16 mouse cellular contexts compared by ENCODE assay signal in genomic region chr13:100523698-100524097, GRCm38 (mm10).
"Had no signal": no experiment of that assay in that cellular context is flagged by ENCODE, and none has a peak within 500 bp of the region (broad histone marks: within the 10 kb centered on the region; RNA-seq: fewer than 3 reads in every experiment).

No protein-coding gene starts in this region.

- H3K4me1 ChIP-seq: neural tube, embryonic 13.5 days; neural tube, embryonic 15.5 days had no signal

- DNase-seq: retina, postnatal 1 day; right cerebral cortex, adult 18-20 months; right cerebral cortex, postnatal 14 days; right cerebral cortex, postnatal 25 days; right cerebral cortex, postnatal 4 days; spleen, adult 18-20 months; thymus, adult 18-20 months; thymus, adult 2 months; thymus, postnatal 14 days; thymus, postnatal 25 days; thymus, postnatal 36 days; thymus, postnatal 4 days had no signal

- H3K4me3 ChIP-seq: neural tube, embryonic 13.5 days; neural tube, embryonic 15.5 days; stomach, embryonic 15.5 days had no signal

- H3K9ac ChIP-seq: neural tube, embryonic 13.5 days; neural tube, embryonic 15.5 days; stomach, embryonic 15.5 days had no signal

- H3K9me3 ChIP-seq: neural tube, embryonic 13.5 days; neural tube, embryonic 15.5 days; stomach, embryonic 15.5 days had no signal

- H3K36me3 ChIP-seq: neural tube, embryonic 13.5 days; neural tube, embryonic 15.5 days; stomach, embryonic 15.5 days had no signal

- H3K4me2 ChIP-seq: neural tube, embryonic 13.5 days; neural tube, embryonic 15.5 days; stomach, embryonic 15.5 days had no signal

- H3K27me3 ChIP-seq: neural tube, embryonic 13.5 days; neural tube, embryonic 15.5 days; stomach, embryonic 15.5 days had no signal

- H3K27ac ChIP-seq: neural tube, embryonic 13.5 days; neural tube, embryonic 15.5 days; stomach, embryonic 15.5 days; stomach, postnatal 0 days had no signal
